ENCODE assay signal across 8 mouse cellular contexts in genomic region chr6:89595018-89595776, GRCm38 (mm10). TPM values are rescaled to one million over a fixed set of nuclear protein-coding genes. Genes with fewer than 3 reads are reported as not detected.
DNase-seq lines count a peak whose midpoint lies in the region; ATAC-seq and TF ChIP-seq lines count a peak whose summit lies in the region.

Gene Chchd6, minus strand, starts transcription at chr6:89595652.

- peak within 1 kb of the TSS; percentile 34; the same call in 1 of the 2 replicates for H3K9ac ChIP-seq in ES-Bruce4 (ENCODE audit: low read depth, poor library complexity, severe bottlenecking)
- peak within 1 kb of the TSS; percentile 77 for H3K9ac ChIP-seq in forebrain, embryonic 14.5 days (ENCODE audit: low read length)

- peak; percentile 97 for DNase-seq in forebrain, embryonic 14.5 days (ENCODE audit: low spot score)
- peak; percentile 93 to 96 for DNase-seq in heart, postnatal 14 days
- peak; percentile 95 to 97 for DNase-seq in layer of hippocampus, adult 18-20 months (ENCODE audit: low spot score in 2 of 2)
- DNase-seq in lung, adult 2 months = peak; percentile 95
- DNase-seq in thymus, adult 18-20 months = peak; percentile 84 to 86

- no peak for TF ChIP-seq CTCF in ES-Bruce4 (IDR thresholded peaks at IDR 0.05; ENCODE audit: low read depth, low read length)
- TF ChIP-seq CTCF in lung, adult 2 months (IDR thresholded peaks at IDR 0.05; ENCODE audit: insufficient read depth, low read length) = no peak

- H3K4me3 ChIP-seq in ES-Bruce4 (ENCODE audit: low read depth, low read length) = peak within 1 kb of the TSS; percentile 78
- peak within 1 kb of the TSS; percentile 71 for H3K4me3 ChIP-seq in forebrain, embryonic 14.5 days (ENCODE audit: low read depth, low read length)
- peak within 1 kb of the TSS; percentile 61 for H3K4me3 ChIP-seq in lung, adult 2 months (replicated peaks; ENCODE audit: extremely low read depth, low read depth, low read length)

- H3K4me1 ChIP-seq in ES-Bruce4 (ENCODE audit: control insufficient read depth, insufficient read depth, low read length) = no peaks in the 10 kb centered on the region
- H3K4me1 ChIP-seq in forebrain, embryonic 14.5 days (ENCODE audit: control insufficient read depth, insufficient read depth, low read length) = no peaks in the 10 kb centered on the region; the same call in 1 of the 2 replicates
- peaks cover 3% of the 10 kb centered on the region; the same call in 1 of the 2 replicates for H3K4me1 ChIP-seq in lung, adult 2 months (ENCODE audit: control insufficient read depth, insufficient read depth, low read length)

- H3K9me3 ChIP-seq in ES-Bruce4 (replicated peaks; ENCODE audit: control insufficient read depth, insufficient read depth, low read length, poor library complexity, severe bottlenecking) = 0 out of 2 replicates have a peak, but pooled peaks cover 3% of the 10 kb centered on the region
- no peaks in the 10 kb centered on the region for H3K9me3 ChIP-seq in forebrain, embryonic 14.5 days (replicated peaks; ENCODE audit: control insufficient read depth, low read length)

- no peak within 1 kb of the TSS for H3K27ac ChIP-seq in ES-Bruce4 (ENCODE audit: insufficient read depth, low read length)
- H3K27ac ChIP-seq in forebrain, embryonic 14.5 days (ENCODE audit: low read depth, low read length) = no peak within 1 kb of the TSS; the same call in 1 of the 2 replicates

- intact Hi-C loops in heart, postnatal 14 days (cut with DNase I) = no loop called here

- 1% methylated on average over 56 of the region's 56 CpGs for WGBS in forebrain, embryonic 14.5 days
- under 1% methylated on average over 56 of the region's 56 CpGs for WGBS in lung, adult 2 months

- H3K36me3 ChIP-seq in ES-Bruce4 (ENCODE audit: control insufficient read depth, insufficient read depth, low read length, poor library complexity, severe bottlenecking) = no peaks in the 10 kb centered on the region
- no peaks in the 10 kb centered on the region for H3K36me3 ChIP-seq in forebrain, embryonic 14.5 days (ENCODE audit: control insufficient read depth, insufficient read depth, low read length)

- no peak for TF ChIP-seq POLR2A in ES-Bruce4 (IDR thresholded peaks at IDR 0.05; ENCODE audit: insufficient read depth, low read length)
- peak; percentile 36; the same call in 1 of the 2 replicates for TF ChIP-seq POLR2A in lung, adult 2 months (IDR thresholded peaks at IDR 0.05; ENCODE audit: borderline replicate concordance, extremely low read depth, low read depth, low read length)

- peak; percentile 99 for ATAC-seq in cerebellum, adult (ENCODE audit: insufficient number of reproducible peaks, low FRiP score, low TSS enrichment)
- ATAC-seq in forebrain, embryonic 14.5 days = peak; percentile 100
- peak; percentile 98 for ATAC-seq in neutrophil, adult 5-6 weeks (ENCODE audit: extremely low read depth, insufficient number of reproducible peaks, low FRiP score, poor library complexity, severe bottlenecking)

- H3K4me2 ChIP-seq in forebrain, embryonic 14.5 days (ENCODE audit: low read length) = peak within 1 kb of the TSS; percentile 70

- H3K27me3 ChIP-seq in ES-Bruce4 (ENCODE audit: control insufficient read depth, insufficient read depth, low read length, poor library complexity, severe bottlenecking) = no peaks in the 10 kb centered on the region
- H3K27me3 ChIP-seq in forebrain, embryonic 14.5 days (replicated peaks; ENCODE audit: control insufficient read depth, insufficient read depth, low read length) = no peaks in the 10 kb centered on the region

- TF ChIP-seq EP300 in ES-Bruce4 (IDR thresholded peaks at IDR 0.05; ENCODE audit: insufficient read depth, low read depth, low read length) = no peak

RNA-seq across cellular contexts. Expression of gene Chchd6, which starts in this region (rescaled TPM):
- 10.1 and 10.5 TPM in 2 replicates for polyA plus RNA-seq in ES-Bruce4 (2011; ENCODE audit: insufficient read depth, insufficient read length, low read depth, missing spikeins)
- polyA plus RNA-seq in forebrain, embryonic 14.5 days (2014; fragmentation: Nextera tagmentation; extraction: Ambion mirVana) = 183 and 184 TPM in 2 replicates
- total RNA-seq in heart, postnatal 14 days (2021) = 10 to 100 TPM; 10.2 to 11.1 TPM
- 10 to 100 TPM; 69.6 to 76.4 TPM for total RNA-seq in layer of hippocampus, adult 18-20 months (2021)
- polyA plus RNA-seq in lung, adult 2 months (2012; rRNA removed) = 55.4 and 60.1 TPM in 2 replicates
- total RNA-seq in neutrophil, adult 5-6 weeks (2017) = 0.58 and 1.6 TPM in 2 replicates

Comparison
In these comparisons a context has a peak if more than half of its experiments do, and no peak if none do; other contexts are left out.
1. RNA of gene Chchd6 (total RNA-seq): 69.6 to 76.4 TPM in layer of hippocampus, adult 18-20 months; 10.2 to 11.1 TPM in heart, postnatal 14 days and 0.58 to 1.6 TPM in neutrophil, adult 5-6 weeks; every median in the first group is over 4 times any median in the second.
2. Peak in every context shown above with its lines, with median percentiles within 50 percentile points of each other: H3K4me3 ChIP-seq, ATAC-seq and DNase-seq.